Mouse (Mus musculus) inflammation-experienced regulatory T-cells, adult 6 months (primary cell): ENCODE measurements at regions not wholly inside any gene's neighbourhood (a gene's known extent, or its start where the extent isn't known, plus 50 kb on each side); places are given as distances from the start of the nearest gene placed in this dataset.

Source experiments
- ATAC-seq: one replicate; pipeline ENCODE4 v1.8.0; 2017

- no peak for ATAC-seq
Observed at GRCm38 (mm10) chr6:67149425-67149824, 88.6 kb upstream of the Serbp1 start.

GRCm38 (mm10) chr6:67146708-67147107, 91.3 kb upstream of the Serbp1 start:
- no peak for ATAC-seq

GRCm38 (mm10) chr6:67145969-67146368, 92.0 kb upstream of the Serbp1 start:
- no peak for ATAC-seq

GRCm38 (mm10) chr6:67144946-67145716, 92.8 kb upstream of the Serbp1 start:
- no peak for ATAC-seq

- ATAC-seq = peak; percentile 67
Observed at GRCm38 (mm10) chr6:67142179-67142578, 95.8 kb upstream of the Serbp1 start.

- no peak for ATAC-seq
Observed at GRCm38 (mm10) chr6:67140645-67141250, 97.2 kb upstream of the Serbp1 start.

- ATAC-seq = no peak
Observed at GRCm38 (mm10) chr6:67139012-67139375, 99.0 kb upstream of the Serbp1 start.

GRCm38 (mm10) chr6:67138302-67139011, 99.5 kb upstream of the Serbp1 start:
- ATAC-seq = no peak

GRCm38 (mm10) chr6:67137482-67137881, 100.2 kb upstream of the Gadd45a start:
- no peak for ATAC-seq

GRCm38 (mm10) chr6:67134915-67135314, 97.7 kb upstream of the Gadd45a start:
- ATAC-seq = no peak

- no peak for ATAC-seq
Observed at GRCm38 (mm10) chr6:67130540-67131301, 93.5 kb upstream of the Gadd45a start.

GRCm38 (mm10) chr6:67129626-67130025, 92.4 kb upstream of the Gadd45a start:
- no peak for ATAC-seq

- ATAC-seq = no peak
Observed at GRCm38 (mm10) chr6:67128503-67129463, 91.5 kb upstream of the Gadd45a start.

GRCm38 (mm10) chr6:67127727-67128126, 90.5 kb upstream of the Gadd45a start:
- no peak for ATAC-seq

GRCm38 (mm10) chr6:67125715-67126312, 88.6 kb upstream of the Gadd45a start:
- no peak for ATAC-seq

GRCm38 (mm10) chr6:67124089-67124488, 86.8 kb upstream of the Gadd45a start:
- no peak for ATAC-seq

- no peak for ATAC-seq
Observed at GRCm38 (mm10) chr6:67123071-67123470, 85.8 kb upstream of the Gadd45a start.

- ATAC-seq = no peak
Observed at GRCm38 (mm10) chr6:67116306-67116705, 79.0 kb upstream of the Gadd45a start.

GRCm38 (mm10) chr6:67115505-67116303, 78.4 kb upstream of the Gadd45a start:
- ATAC-seq = no peak

- ATAC-seq = no peak
Observed at GRCm38 (mm10) chr6:67114753-67115152, 77.5 kb upstream of the Gadd45a start.
